In genomic region chr13:55443799-55444285, GRCm38 (mm10) we compare ENCODE assay signal across 10 mouse cellular contexts. TPM values are rescaled to one million over a fixed set of nuclear protein-coding genes. Genes with fewer than 3 reads are reported as not detected.
DNase-seq lines count a peak whose midpoint lies in the region; ATAC-seq and TF ChIP-seq lines count a peak whose summit lies in the region.
"Had no signal": no experiment of that assay in that cellular context is flagged by ENCODE, and none has a peak within 500 bp of the region (broad histone marks: within the 10 kb centered on the region; RNA-seq: fewer than 3 reads in every experiment).

No protein-coding gene starts in this region.

- 48% methylated on average over 9 of the region's 9 CpGs for WGBS in embryonic facial prominence, embryonic 10.5 days
- WGBS in intestine, embryonic 15.5 days = 34% methylated on average over 9 of the region's 9 CpGs
- 44% methylated on average over 9 of the region's 9 CpGs for WGBS in neural tube, embryonic 12.5 days

- ATAC-seq in intestine, embryonic 15.5 days = no peak
- ATAC-seq in neural tube, embryonic 12.5 days (ENCODE audit: low FRiP score, low read depth) = no peak

- no peaks in the 10 kb centered on the region for H3K27me3 ChIP-seq in embryonic facial prominence, embryonic 10.5 days (replicated peaks; ENCODE audit: low read depth, poor library complexity, severe bottlenecking)
- no peaks in the 10 kb centered on the region for H3K27me3 ChIP-seq in intestine, embryonic 15.5 days (replicated peaks)
- no peaks in the 10 kb centered on the region for H3K27me3 ChIP-seq in neural tube, embryonic 12.5 days (replicated peaks)

- DNase-seq in layer of hippocampus, adult 2 months (ENCODE audit: low spot score in 2 of 2) = no peak
- DNase-seq in layer of hippocampus, postnatal 36 days = no peak
- no peak for DNase-seq in embryonic facial prominence, embryonic 10.5 days (ENCODE audit: low spot score)
- DNase-seq in right cerebral cortex, postnatal 10 days (ENCODE audit: low spot score in 2 of 2) = no peak
- DNase-seq in embryo, embryonic 9.5 days (ENCODE audit: extremely low spot score) = no peak
- DNase-seq in gastrocnemius, postnatal 14 days = no peak

- no peaks in the 10 kb centered on the region for H3K9me3 ChIP-seq in embryonic facial prominence, embryonic 10.5 days
- no peaks in the 10 kb centered on the region for H3K9me3 ChIP-seq in intestine, embryonic 15.5 days
- no peaks in the 10 kb centered on the region for H3K9me3 ChIP-seq in neural tube, embryonic 12.5 days

- H3K4me1 ChIP-seq in embryonic facial prominence, embryonic 10.5 days = peaks cover 40% of the 10 kb centered on the region
- peaks cover 28% of the 10 kb centered on the region for H3K4me1 ChIP-seq in intestine, embryonic 15.5 days (replicated peaks)
- H3K4me1 ChIP-seq in neural tube, embryonic 12.5 days = peaks cover 29% of the 10 kb centered on the region

- peak overlapping the region; percentile 74 for H3K4me3 ChIP-seq in layer of hippocampus, adult 2 months
- peak overlapping the region; percentile 87 for H3K4me3 ChIP-seq in embryonic facial prominence, embryonic 10.5 days
- peak overlapping the region; percentile 81 for H3K4me3 ChIP-seq in intestine, embryonic 15.5 days (replicated peaks)
- H3K4me3 ChIP-seq in neural tube, embryonic 12.5 days = peak overlapping the region; percentile 84

- H3K36me3 ChIP-seq in embryonic facial prominence, embryonic 10.5 days (replicated peaks) = peaks cover 10% of the 10 kb centered on the region
- H3K36me3 ChIP-seq in intestine, embryonic 15.5 days = no peaks in the 10 kb centered on the region
- H3K36me3 ChIP-seq in neural tube, embryonic 12.5 days = no peaks in the 10 kb centered on the region

- H3K9ac ChIP-seq in intestine, embryonic 15.5 days = peak overlapping the region; percentile 55
- H3K9ac ChIP-seq in neural tube, embryonic 12.5 days = peak overlapping the region; percentile 62; the same call in 1 of the 2 replicates

- no peak for TF ChIP-seq CTCF in layer of hippocampus, adult 2 months (conservative IDR thresholded peaks at IDR 0.05)

- H3K4me2 ChIP-seq in intestine, embryonic 15.5 days (replicated peaks) = peak overlapping the region; percentile 80
- peak overlapping the region; percentile 81 for H3K4me2 ChIP-seq in neural tube, embryonic 12.5 days (replicated peaks)

- intact Hi-C loops in gastrocnemius, postnatal 14 days (cut with DNase I; ENCODE audit: low total_unique reads) = no loop called here

- H3K27ac ChIP-seq in layer of hippocampus, adult 2 months = peak overlapping the region; percentile 96
- H3K27ac ChIP-seq in embryonic facial prominence, embryonic 10.5 days (replicated peaks) = peak overlapping the region; percentile 97
- H3K27ac ChIP-seq in intestine, embryonic 15.5 days = peak overlapping the region; percentile 99
- peak overlapping the region; percentile 81; the same call in 1 of the 2 replicates for H3K27ac ChIP-seq in neural tube, embryonic 12.5 days

RNA-seq across cellular contexts. Expression of gene Grk6, which starts 1.0 kb away (rescaled TPM):
- 10 to 100 TPM; 64.8 to 65.8 TPM for total RNA-seq in layer of hippocampus, adult 2 months (2021)
- total RNA-seq in layer of hippocampus, postnatal 36 days (2021) = 10 to 100 TPM; 67.7 to 71.1 TPM
- polyA plus RNA-seq in embryonic facial prominence, embryonic 10.5 days (2016; fragmentation: Nextera tagmentation; extraction: Ambion mirVana) = 65.2 and 65.6 TPM in 2 replicates
- polyA plus RNA-seq in intestine, embryonic 15.5 days (2015; fragmentation: Nextera tagmentation; extraction: Ambion mirVana) = 38.3 and 38.7 TPM in 2 replicates
- polyA plus RNA-seq in neural tube, embryonic 12.5 days (2016; fragmentation: Nextera tagmentation; extraction: Ambion mirVana) = 51.8 and 52.4 TPM in 2 replicates
- total RNA-seq in gastrocnemius, postnatal 14 days (2021) = 10 to 100 TPM; 12.1 to 12.6 TPM

RNA-seq across cellular contexts. Expression of gene F12, which starts 17.2 kb away (rescaled TPM):
- total RNA-seq in layer of hippocampus, adult 2 months (2021) = under 1 TPM; 0.44 to 0.93 TPM
- under 1 TPM; 0.32 to 0.71 TPM for total RNA-seq in layer of hippocampus, postnatal 36 days (2021)
- 0.13 TPM in 1 of 2 replicates, not detected in the other for polyA plus RNA-seq in embryonic facial prominence, embryonic 10.5 days (2016; fragmentation: Nextera tagmentation; extraction: Ambion mirVana)
- polyA plus RNA-seq in intestine, embryonic 15.5 days (2015; fragmentation: Nextera tagmentation; extraction: Ambion mirVana) = 1.8 TPM in 2 replicates
- polyA plus RNA-seq in neural tube, embryonic 12.5 days (2016; fragmentation: Nextera tagmentation; extraction: Ambion mirVana) = 0.17 TPM in 1 of 2 replicates, not detected in the other
- not detected for total RNA-seq in gastrocnemius, postnatal 14 days (2021)

RNA-seq across cellular contexts. Expression of gene Prr7, which starts 20.2 kb away (rescaled TPM):
- 10 to 100 TPM; 83.0 to 84.5 TPM for total RNA-seq in layer of hippocampus, adult 2 months (2021)
- 10 to 100 TPM; 86.1 to 86.6 TPM for total RNA-seq in layer of hippocampus, postnatal 36 days (2021)
- polyA plus RNA-seq in embryonic facial prominence, embryonic 10.5 days (2016; fragmentation: Nextera tagmentation; extraction: Ambion mirVana) = 0.54 TPM in 2 replicates
- 0.24 and 0.28 TPM in 2 replicates for polyA plus RNA-seq in intestine, embryonic 15.5 days (2015; fragmentation: Nextera tagmentation; extraction: Ambion mirVana)
- 1.8 TPM in 2 replicates for polyA plus RNA-seq in neural tube, embryonic 12.5 days (2016; fragmentation: Nextera tagmentation; extraction: Ambion mirVana)
- 1 to 10 TPM; 1.0 to 1.6 TPM for total RNA-seq in gastrocnemius, postnatal 14 days (2021)
- total RNA-seq: monocyte, adult 5-6 weeks had no signal

RNA-seq across cellular contexts. Expression of gene Pfn3, which starts 28.8 kb away (rescaled TPM):
- not detected for total RNA-seq in layer of hippocampus, adult 2 months (2021)
- total RNA-seq in layer of hippocampus, postnatal 36 days (2021) = not detected
- not detected in 2 replicates for polyA plus RNA-seq in embryonic facial prominence, embryonic 10.5 days (2016; fragmentation: Nextera tagmentation; extraction: Ambion mirVana)
- not detected in 2 replicates for polyA plus RNA-seq in intestine, embryonic 15.5 days (2015; fragmentation: Nextera tagmentation; extraction: Ambion mirVana)
- polyA plus RNA-seq in neural tube, embryonic 12.5 days (2016; fragmentation: Nextera tagmentation; extraction: Ambion mirVana) = not detected in 2 replicates
- total RNA-seq in gastrocnemius, postnatal 14 days (2021) = not detected
- total RNA-seq: adrenal gland, postnatal 36 days; monocyte, adult 5-6 weeks had no signal

RNA-seq across cellular contexts. Expression of gene Dbn1, which starts 44.1 kb away (rescaled TPM):
- total RNA-seq in layer of hippocampus, adult 2 months (2021) = 100 to 1,000 TPM; 396 to 403 TPM
- total RNA-seq in layer of hippocampus, postnatal 36 days (2021) = 100 to 1,000 TPM; 388 to 393 TPM
- polyA plus RNA-seq in embryonic facial prominence, embryonic 10.5 days (2016; fragmentation: Nextera tagmentation; extraction: Ambion mirVana) = 412 and 419 TPM in 2 replicates
- polyA plus RNA-seq in intestine, embryonic 15.5 days (2015; fragmentation: Nextera tagmentation; extraction: Ambion mirVana) = 103 and 109 TPM in 2 replicates
- polyA plus RNA-seq in neural tube, embryonic 12.5 days (2016; fragmentation: Nextera tagmentation; extraction: Ambion mirVana) = 575 and 596 TPM in 2 replicates
- 10 to 100 TPM; 31.3 to 37.5 TPM for total RNA-seq in gastrocnemius, postnatal 14 days (2021)
- total RNA-seq: monocyte, adult 5-6 weeks had no signal

Comparison
In these comparisons a context has a peak if more than half of its experiments do, and no peak if none do; other contexts are left out.
1. RNA of gene Grk6, which starts 1.0 kb away (total RNA-seq): 67.7 to 71.1 TPM in layer of hippocampus, postnatal 36 days and 64.8 to 65.8 TPM in layer of hippocampus, adult 2 months; 12.1 to 12.6 TPM in gastrocnemius, postnatal 14 days; every median in the first group is over 4 times any median in the second.
2. RNA of gene Prr7, which starts 20.2 kb away (total RNA-seq): 86.1 to 86.6 TPM in layer of hippocampus, postnatal 36 days and 83.0 to 84.5 TPM in layer of hippocampus, adult 2 months; 1.0 to 1.6 TPM in gastrocnemius, postnatal 14 days; every median in the first group is over 10 times any median in the second.
3. Peak in every context shown above with its lines, with median percentiles within 50 percentile points of each other: H3K27ac ChIP-seq and H3K4me3 ChIP-seq.